Mouse (Mus musculus) lung, adult 2 months (tissue): ENCODE results near the gene Abcd3. TPM values are rescaled to one million over a fixed set of nuclear protein-coding genes. Genes with fewer than 3 reads are reported as not detected.

Experiments used
- DNase-seq: peaks from one replicate; pipeline ENCODE4 v3.0.0; 2022
- H3K4me1 ChIP-seq: fragments of 200-500 bp; 2 replicates; pipeline ENCODE4 v1.6.1; 2011; ENCODE audit warnings: low read length; ENCODE audit not compliant: control insufficient read depth, insufficient read depth
- H3K4me3 ChIP-seq: fragments of 200-500 bp; replicated peaks from 2 replicates; pipeline ENCODE3; 2011; ENCODE audit warnings: low read depth, mild to moderate bottlenecking, control low read depth, low read length; ENCODE audit errors: extremely low read depth
- CTCF ChIP-seq: fragments of 200-500 bp; IDR thresholded peaks from 2 replicates; pipeline ENCODE4 v1.5.1; 2011; ENCODE audit warnings: mild to moderate bottlenecking, low read length, control low read depth; ENCODE audit not compliant: insufficient read depth
- POLR2A ChIP-seq: fragments of 200-500 bp; IDR thresholded peaks from 2 replicates; pipeline ENCODE4 v1.6.1; 2011; ENCODE audit warnings: low read depth, mild to moderate bottlenecking, control low read depth, low read length, borderline replicate concordance; ENCODE audit errors: extremely low read depth
- WGBS: fragments of 180-500 bp; shearing (Covaris S2); methylation state at CpG from one replicate; pipeline ENCODE4 v1.1.7; 2018; 5-methylcytosine and 5-hydroxymethylcytosine counted together
- polyA plus RNA-seq: library from polyadenylated mRNA; depleted of rRNA; stranded (reverse); fragments of >200 nt; gene quantifications from 2 replicates; pipeline ENCODE4 v1.2.3, GENCODE M21; 2012

Abcd3 gene
- polyA plus RNA-seq, 1 experiment: 18.2 TPM

DNA sequence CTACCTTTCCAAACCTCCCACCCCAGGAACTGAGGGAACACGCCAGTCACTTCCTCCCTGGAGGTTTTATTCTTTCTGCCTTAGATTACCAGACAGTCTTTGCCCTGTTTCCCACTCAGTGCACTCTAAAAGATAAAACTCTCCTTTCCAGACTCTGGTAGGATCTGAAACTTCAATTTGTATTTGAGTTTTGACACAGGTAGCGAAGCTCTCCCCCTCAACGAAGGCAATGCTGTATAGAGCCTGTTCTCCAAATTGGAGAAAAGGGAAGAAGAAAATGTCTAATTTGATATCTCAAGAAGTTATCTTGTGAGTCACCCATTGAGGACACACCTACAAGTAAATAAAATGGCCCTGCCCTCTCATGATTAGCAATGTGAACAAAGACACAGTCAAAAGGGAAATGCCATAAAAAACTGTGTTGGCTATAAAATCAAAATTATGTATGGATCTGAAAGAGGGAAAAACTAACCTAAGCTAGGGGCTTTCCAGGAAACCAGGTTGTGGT lies 4.6 kb upstream of the Abcd3 start:
- Histone ChIP-seq H3K4me1 (peaks cover 2% of the 10 kb centered on the region; the same call in 1 of the 2 replicates), H3K4me3 (no peak overlapping the region)
- DNase-seq: no peak
- TF ChIP-seq CTCF: no peak
- TF ChIP-seq POLR2A: no peak
- 74% methylated on average over 3 of the region's 3 CpGs for WGBS

DNA sequence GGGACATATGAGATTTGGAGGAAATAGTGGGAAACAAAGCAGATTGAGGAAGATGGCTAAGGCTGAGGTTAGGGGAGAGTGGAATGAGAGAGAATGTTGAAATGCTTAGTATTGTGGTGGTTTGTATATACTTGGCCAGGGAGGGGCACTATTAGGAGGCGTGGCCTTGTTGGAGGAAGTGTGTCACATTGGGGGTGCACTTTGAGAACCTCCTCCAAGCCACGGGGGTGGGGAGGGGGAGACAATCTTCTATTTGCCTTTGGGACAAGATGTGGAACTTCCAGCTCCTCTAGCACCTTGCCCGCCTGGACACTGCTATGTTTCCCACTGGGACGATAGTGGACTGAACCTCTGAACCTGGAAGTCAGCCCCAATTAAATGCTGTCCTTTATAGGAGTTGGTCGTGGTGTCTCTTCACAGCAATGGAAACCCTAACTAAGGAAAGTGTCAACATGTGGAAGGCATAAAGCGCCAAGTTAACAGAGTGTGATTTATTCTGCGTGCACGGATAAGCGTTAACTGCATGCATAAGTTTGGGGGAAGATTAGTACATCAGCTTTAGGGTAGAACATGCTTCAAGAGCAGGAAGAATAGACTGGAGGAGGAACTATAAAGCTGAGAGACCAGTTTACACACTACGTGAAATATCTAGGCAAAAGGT lies 3.8 kb upstream of the Abcd3 start:
- no peak for DNase-seq
- TF ChIP-seq POLR2A: no peak
- no peak for TF ChIP-seq CTCF
- 81% methylated on average over 10 of the region's 10 CpGs for WGBS
- peaks cover 2% of the 10 kb centered on the region; the same call in 1 of the 2 replicates for H3K4me1 ChIP-seq
- H3K4me3 ChIP-seq: no peak overlapping the region

DNA sequence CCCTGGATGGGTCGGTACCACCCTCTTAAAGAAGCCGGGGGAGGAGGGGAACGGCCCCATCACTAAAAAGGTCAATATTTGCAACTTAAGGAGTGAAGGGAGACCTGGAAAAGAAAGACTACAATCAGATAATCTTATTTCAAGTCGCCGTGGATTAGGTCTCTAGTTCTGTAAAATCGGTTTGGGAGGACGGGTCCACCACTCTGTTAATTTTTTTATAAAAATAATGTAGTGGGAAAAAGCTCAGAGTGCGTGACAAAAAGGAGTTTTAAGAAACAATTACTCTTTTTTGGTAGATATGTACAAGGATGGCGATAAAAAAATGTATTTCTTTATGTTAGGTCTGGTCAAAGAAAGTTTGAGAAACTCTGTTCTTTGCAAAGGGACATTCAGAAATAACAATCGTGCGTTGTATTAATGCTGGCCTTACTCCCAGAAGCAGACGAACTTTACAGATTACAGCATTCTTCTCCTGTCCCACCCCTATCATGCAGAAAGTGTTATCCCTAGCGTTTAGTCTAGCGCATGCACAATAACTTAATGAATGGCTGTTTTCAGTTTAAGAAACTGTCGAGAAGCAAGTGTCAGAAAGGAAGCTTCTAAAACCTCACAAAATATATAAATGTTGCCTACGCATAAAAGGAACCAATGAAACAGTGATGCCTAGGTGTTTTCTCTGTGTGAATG lies 590 bp upstream of the Abcd3 start:
- TF ChIP-seq POLR2A (no peak), CTCF (no peak)
- WGBS: 12% methylated on average over 16 of the region's 16 CpGs
- Histone ChIP-seq H3K4me3 (peak overlapping the region; percentile 99), H3K4me1 (peaks cover 9% of the 10 kb centered on the region)
- no peak for DNase-seq

DNA sequence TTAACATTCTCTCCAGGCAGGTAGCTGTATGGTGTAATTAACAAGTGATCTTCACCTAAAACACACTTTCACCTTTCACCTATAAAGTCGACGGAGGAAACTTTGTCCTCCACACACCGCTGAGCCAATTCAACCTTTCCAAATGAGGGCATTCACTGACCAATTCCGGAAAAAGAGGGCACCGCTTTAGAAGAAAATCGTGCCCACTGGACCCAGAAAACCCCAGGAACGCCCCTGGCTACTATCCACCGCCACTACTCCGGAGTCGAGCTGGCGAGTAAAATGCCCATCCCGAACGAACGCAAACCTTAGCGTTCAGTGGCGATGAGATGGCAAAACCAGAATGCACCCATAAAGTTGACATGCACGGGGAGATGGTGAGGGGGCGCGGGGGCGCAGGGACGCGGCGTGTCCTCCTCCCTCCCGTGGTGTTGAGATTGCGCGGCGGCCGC lies 663 bp downstream of the Abcd3 start:
- whole genome bisulfite sequencing: under 1% methylated on average over 24 of the region's 28 CpGs
- TF ChIP-seq CTCF (no peak), POLR2A (peak; percentile 33; the same call in 1 of the 2 replicates)
- DNase-seq: no peak
- Histone ChIP-seq H3K4me1 (peaks cover 10% of the 10 kb centered on the region), H3K4me3 (peak overlapping the region; percentile 99)

DNA sequence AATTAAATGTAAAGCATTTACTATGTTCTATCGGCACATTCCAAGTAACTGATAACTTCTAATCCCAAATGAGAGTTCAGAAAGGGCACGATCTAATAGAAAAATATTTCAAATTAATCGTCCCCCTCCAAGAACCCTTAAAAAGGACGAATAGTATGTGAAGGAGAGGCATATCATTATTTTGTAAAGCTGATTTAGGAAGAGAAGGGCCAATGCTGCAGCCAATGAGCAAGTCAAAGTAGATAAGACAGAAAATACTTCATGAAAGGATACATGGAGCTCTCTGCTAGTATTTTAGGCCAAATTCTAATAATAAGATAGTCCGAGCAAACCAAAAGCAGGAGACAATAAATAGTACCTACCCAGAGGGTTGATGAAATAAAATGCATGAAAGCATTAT lies 1.3 kb downstream of the Abcd3 start:
- Histone ChIP-seq H3K4me1 (peaks cover 10% of the 10 kb centered on the region), H3K4me3 (peak overlapping the region; percentile 99)
- 58% methylated on average over 5 of the region's 5 CpGs for WGBS
- no peak for DNase-seq
- TF ChIP-seq POLR2A (no peak), CTCF (no peak)

DNA sequence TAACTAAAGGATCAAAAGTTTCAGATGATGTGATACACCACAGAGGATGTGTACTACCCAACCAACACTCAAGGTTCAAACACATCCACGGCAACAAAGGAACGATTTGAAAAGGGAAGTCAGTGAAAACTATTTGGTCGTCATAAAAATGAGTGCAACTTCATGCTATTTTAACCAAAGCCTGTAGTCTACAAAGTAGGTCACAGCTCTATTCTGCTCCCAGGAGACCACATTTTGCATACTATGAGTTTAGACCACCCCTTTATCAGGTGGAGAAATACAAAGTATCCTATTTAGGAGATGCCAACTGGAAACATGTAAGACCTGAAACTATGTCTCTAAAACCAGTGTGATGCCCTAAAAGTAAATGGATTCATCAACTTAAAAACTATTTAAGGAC lies 6.9 kb downstream of the Abcd3 start:
- WGBS: 57% methylated on average over 3 of the region's 3 CpGs
- H3K4me1 ChIP-seq: peaks cover 12% of the 10 kb centered on the region
- H3K4me3 ChIP-seq: no peak overlapping the region
- TF ChIP-seq CTCF (no peak), POLR2A (no peak)
- DNase-seq: no peak

DNA sequence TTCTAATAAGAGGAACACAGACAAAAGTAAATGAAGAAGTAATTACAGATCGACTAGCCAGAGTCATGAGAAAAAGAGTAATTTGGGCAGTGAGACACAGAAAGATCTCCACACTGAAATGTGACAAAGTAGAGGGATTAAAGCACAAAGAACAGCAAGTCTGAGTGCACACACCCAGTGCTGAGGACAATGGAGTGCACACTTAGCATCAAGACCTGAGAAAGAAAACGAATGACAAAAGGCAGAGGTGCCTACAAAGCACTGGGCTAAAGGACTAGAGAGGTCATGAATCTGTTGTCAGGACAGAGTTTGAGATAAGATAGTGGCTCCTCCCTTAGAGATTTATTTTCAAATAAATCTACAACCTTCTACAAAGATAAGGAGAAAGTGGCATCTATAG lies 20.9 kb downstream of the Abcd3 start:
- WGBS: 50% methylated on average over 2 of the region's 2 CpGs

DNA sequence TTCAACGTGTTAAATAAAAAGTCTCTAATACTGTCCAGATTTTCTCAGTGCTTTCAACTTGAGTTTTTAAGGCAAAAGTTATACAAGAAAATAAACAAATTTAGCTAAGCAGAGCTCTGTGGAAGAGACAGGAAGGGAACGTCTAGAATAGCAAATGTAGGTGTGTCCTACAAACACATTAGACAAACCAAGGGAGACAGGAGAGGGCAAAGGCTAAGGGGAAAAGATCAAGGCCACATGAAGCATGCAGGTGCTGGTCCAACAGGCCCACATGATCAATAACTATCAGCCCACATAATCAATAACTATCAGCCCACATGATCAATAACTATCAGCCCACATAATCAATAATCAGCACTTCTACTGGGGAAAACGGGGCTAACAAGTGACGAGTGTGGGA lies 22.9 kb downstream of the Abcd3 start:
- Histone ChIP-seq H3K4me3 (no peak overlapping the region), H3K4me1 (no peaks in the 10 kb centered on the region)
- TF ChIP-seq POLR2A (no peak), CTCF (no peak)
- DNase-seq: no peak
- 74% methylated on average over 4 of the region's 4 CpGs for WGBS

More for the DNA sequence above, 20.9 kb downstream of the Abcd3 start:
- TF ChIP-seq CTCF: no peak
- no peak for TF ChIP-seq POLR2A
- Histone ChIP-seq H3K4me3 (no peak overlapping the region), H3K4me1 (no peaks in the 10 kb centered on the region)
- no peak for DNase-seq

DNA sequence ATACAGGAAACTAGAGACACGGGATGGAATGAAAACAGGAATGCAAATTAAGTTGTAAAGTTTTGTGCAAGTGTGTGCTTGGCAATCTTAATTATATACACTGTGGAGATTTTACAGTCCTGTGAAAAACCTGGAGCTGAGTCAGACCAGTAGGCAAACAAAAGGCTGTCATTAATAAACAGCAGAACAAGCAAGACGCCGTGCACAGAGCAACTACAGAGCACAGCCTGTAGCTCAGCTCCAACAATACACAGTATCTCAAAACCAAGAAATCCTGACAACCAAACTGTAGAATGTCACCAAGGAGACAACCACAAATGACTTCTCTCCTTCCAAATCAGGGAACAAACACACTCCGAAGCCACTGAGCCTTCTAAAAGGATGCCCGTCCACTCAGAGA lies 24.7 kb downstream of the Abcd3 start:
- H3K4me3 ChIP-seq: no peak overlapping the region
- no peak for DNase-seq

DNA sequence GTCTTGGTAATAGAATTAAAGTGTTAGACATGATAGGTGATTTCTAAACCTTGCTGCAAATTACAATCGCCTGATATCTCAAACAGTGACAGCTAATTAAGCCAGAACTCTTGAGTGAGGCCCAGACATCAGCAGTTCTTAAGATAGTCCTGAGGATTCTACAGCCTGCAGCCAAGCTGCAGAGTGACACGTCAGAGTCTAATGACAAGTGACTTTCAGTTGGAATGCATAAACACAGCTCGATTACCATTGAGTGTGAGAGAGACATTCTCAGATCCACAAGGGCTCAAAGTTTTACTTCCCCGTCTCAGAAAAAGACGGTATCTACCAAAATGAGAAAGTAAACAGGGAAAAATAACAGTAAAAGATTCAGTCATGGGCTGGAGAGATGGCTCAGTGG lies 25.3 kb downstream of the Abcd3 start:
- 29% methylated on average over 5 of the region's 5 CpGs for WGBS
- no peak for TF ChIP-seq CTCF
- no peak for TF ChIP-seq POLR2A
- Histone ChIP-seq H3K4me3 (no peak overlapping the region), H3K4me1 (no peaks in the 10 kb centered on the region)
- DNase-seq: no peak

More for the DNA sequence above, 24.7 kb downstream of the Abcd3 start:
- 44% methylated on average over 5 of the region's 5 CpGs for WGBS
- no peaks in the 10 kb centered on the region for H3K4me1 ChIP-seq
- TF ChIP-seq CTCF (no peak), POLR2A (no peak)
